Mouse (Mus musculus) heart, postnatal 14 days (tissue): ENCODE measurements around the gene Card6. TPM values are rescaled to one million over a fixed set of nuclear protein-coding genes. Genes with fewer than 3 reads are reported as not detected.
A peak's percentile ranks its signal among the peaks of the same experiment; 100 is the strongest.

Experiments used
- DNase-seq, 2 experiments: peaks; one replicate each; pipeline ENCODE4 v3.0.0; 2021 to 2022
- intact Hi-C: fragments of 180-260 bp; cut with DNase I; formaldehyde crosslinking; loops from one replicate; pipeline ENCODE4 v1.15.1; 2025
- long read RNA-seq, 2 experiments: library from polyadenylated mRNA; stranded (forward); transcript quantifications; one replicate each; pipeline ENCODE4 v2.0.0; 2021
- total RNA-seq, 2 experiments: library from RNA; stranded (reverse); gene quantifications; 2 replicates each; pipeline ENCODE4 v1.2.3; 2021

Card6 gene
- total RNA-seq: 1 to 10 TPM; 5.5 to 5.9 TPM
- long read RNA-seq, experiment 1, partial matches to known transcripts: 1 of 3 reads
- long read RNA-seq, experiment 1, other reads (novel, unspliced or antisense): 2 of 3 reads
- long read RNA-seq, experiment 2, partial matches to known transcripts: 1 of 1 reads
- long read RNA-seq, experiment 2, other reads (novel, unspliced or antisense): 0 of 1 reads

GRCm38 (mm10) chr15:5107686-5108654 is at the start of gene Card6:
TSS of gene Card6 (minus strand) at chr15:5108539.
- DNase-seq: peak; percentile 21 to 27
- intact Hi-C loops: loop anchor here (10.0 kb wide), 1 partner anchor 1053 kb away; no protein-coding TSS in a partner anchor

GRCm38 (mm10) chr15:5157386-5157785 is 49.0 kb upstream of the Card6 start:
- intact Hi-C loops: no loop called here
- DNase-seq: no peak

- DNase-seq: no peak
- intact Hi-C loops: no loop called here
These were observed 48.0 kb upstream of the Card6 start for GRCm38 (mm10) chr15:5156355-5156754.

- intact Hi-C loops: no loop called here
- DNase-seq: no peak
These were observed 46.8 kb upstream of the Card6 start for GRCm38 (mm10) chr15:5155093-5155492.

- intact Hi-C loops: no loop called here
These were observed 46.3 kb upstream of the Card6 start for GRCm38 (mm10) chr15:5154621-5155020.

GRCm38 (mm10) chr15:5152171-5152570 is 43.8 kb upstream of the Card6 start:
- no peak for DNase-seq
- intact Hi-C loops: no loop called here

More at GRCm38 (mm10) chr15:5154621-5155020, 46.3 kb upstream of the Card6 start:
- no peak for DNase-seq

- no peak for DNase-seq
- intact Hi-C loops: no loop called here
These were observed 40.8 kb upstream of the Card6 start for GRCm38 (mm10) chr15:5149187-5149586.

GRCm38 (mm10) chr15:5145196-5145945 is 37.0 kb upstream of the Card6 start:
- DNase-seq: no peak
- intact Hi-C loops: no loop called here

- intact Hi-C loops: loop anchor here (5.0 kb wide), 1 partner anchor 43 kb away; the partner anchor contains the start of gene Ttc33
- DNase-seq: peak; percentile 76 to 80
These were observed 35.9 kb upstream of the Card6 start for GRCm38 (mm10) chr15:5144021-5144778.

GRCm38 (mm10) chr15:5143361-5144020 is 35.2 kb upstream of the Card6 start, which contains the start of gene Prkaa1:
TSS of gene Prkaa1 (plus strand) at chr15:5143861.
- peak; percentile 80 to 86 for DNase-seq
- intact Hi-C loops: loop anchor here (1.0 to 5.0 kb wide), 2 partner anchors 26 to 44 kb away; partner anchors contain the start of gene Ttc33

- DNase-seq: no peak
- intact Hi-C loops: loop anchor here (1.0 to 5.0 kb wide), 2 partner anchors 25 to 45 kb away; partner anchors contain the start of gene Ttc33
These were observed 34.4 kb upstream of the Card6 start for GRCm38 (mm10) chr15:5142714-5143113.

- intact Hi-C loops: loop anchor here (5.0 kb wide), 1 partner anchor 45 kb away; the partner anchor contains the start of gene Ttc33
- no peak for DNase-seq
These were observed 33.7 kb upstream of the Card6 start for GRCm38 (mm10) chr15:5142047-5142446.

GRCm38 (mm10) chr15:5140357-5140756 is 32.0 kb upstream of the Card6 start:
- DNase-seq: no peak
- intact Hi-C loops: loop anchor here (5.0 kb wide), 1 partner anchor 47 kb away; the partner anchor contains the start of gene Ttc33

- intact Hi-C loops: loop anchor here (5.0 kb wide), 1 partner anchor 47 kb away; the partner anchor contains the start of gene Ttc33
- DNase-seq: no peak
These were observed 31.5 kb upstream of the Card6 start for GRCm38 (mm10) chr15:5139863-5140262.

GRCm38 (mm10) chr15:5139366-5139765 is 31.0 kb upstream of the Card6 start:
- no peak for DNase-seq
- intact Hi-C loops: no loop called here

- intact Hi-C loops: no loop called here
- no peak for DNase-seq
These were observed 29.9 kb upstream of the Card6 start for GRCm38 (mm10) chr15:5138021-5138856.

- intact Hi-C loops: no loop called here
- DNase-seq: no peak
These were observed 26.7 kb upstream of the Card6 start for GRCm38 (mm10) chr15:5134945-5135483.

GRCm38 (mm10) chr15:5134179-5134578 is 25.8 kb upstream of the Card6 start:
- no peak for DNase-seq

More at GRCm38 (mm10) chr15:5134179-5134578, 25.8 kb upstream of the Card6 start:
- intact Hi-C loops: no loop called here
